Comparison of ENCODE assay signal across 8 mouse cellular contexts in the genomic region with DNA sequence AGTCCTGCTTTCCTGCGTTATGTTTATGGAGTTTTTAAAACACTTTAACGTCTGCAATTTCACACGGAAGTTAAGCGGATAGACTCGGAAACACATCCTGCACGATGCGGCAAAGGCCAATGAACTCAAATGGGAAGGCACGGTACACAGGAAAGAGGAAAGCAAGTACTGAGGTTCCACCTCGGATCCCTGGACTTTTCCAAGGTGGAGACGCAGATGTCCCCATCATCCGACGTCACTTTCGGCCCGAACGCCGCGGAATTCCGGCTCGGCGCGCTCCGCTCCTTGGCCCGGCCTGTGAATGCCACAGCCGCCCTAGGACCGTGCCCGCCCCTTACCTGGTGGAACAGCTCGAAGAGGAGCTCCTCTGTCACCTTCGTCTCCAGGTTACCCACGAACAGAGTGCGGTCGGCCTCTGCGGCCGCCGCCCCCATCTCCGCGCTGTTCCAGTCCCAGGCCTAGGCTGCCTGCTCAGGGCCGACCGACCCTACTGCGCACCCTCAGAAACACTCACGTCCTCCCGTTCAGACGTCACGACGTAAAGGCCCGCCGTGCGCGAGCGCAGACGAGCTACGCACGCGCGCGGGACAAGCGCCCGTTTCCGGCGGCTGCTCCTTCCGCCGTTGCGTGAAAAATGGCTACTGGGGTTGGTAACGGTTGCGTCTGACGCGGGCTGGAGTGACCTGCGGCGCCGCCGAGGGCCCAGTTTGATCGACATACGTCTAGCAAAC. TPM values are rescaled to one million over a fixed set of nuclear protein-coding genes. Genes with fewer than 3 reads are reported as not detected.
DNase-seq lines count a peak whose midpoint lies in the region; ATAC-seq and TF ChIP-seq lines count a peak whose summit lies in the region.

A gene (minus strand): TSS at position 483 of the 731 bp plus-strand sequence.
A gene (plus strand): TSS at position 626 of the 731 bp plus-strand sequence.

- WGBS in forebrain, embryonic 13.5 days, result under 1% methylated on average over 72 of the region's 72 CpGs
- under 1% methylated on average over 72 of the region's 72 CpGs for WGBS in large intestine, adult 2 months
- WGBS in liver, postnatal 0 days (ENCODE audit: insufficient replicate concordance), result under 1% methylated on average over 71 of the region's 72 CpGs
- WGBS in neural tube, embryonic 14.5 days, result under 1% methylated on average over 72 of the region's 72 CpGs

- no peaks in the 10 kb centered on the region for H3K9me3 ChIP-seq in E14TG2a.4 (ENCODE audit: low read length)
- H3K9me3 ChIP-seq in forebrain, embryonic 13.5 days (replicated peaks), result no peaks in the 10 kb centered on the region
- no peaks in the 10 kb centered on the region for H3K9me3 ChIP-seq in liver, postnatal 0 days (ENCODE audit: low read length)
- H3K9me3 ChIP-seq in neural tube, embryonic 14.5 days (ENCODE audit: control insufficient read depth, low read length), result no peaks in the 10 kb centered on the region

- peak within 1 kb of the TSS; percentile 92 for H3K27ac ChIP-seq in forebrain, embryonic 13.5 days
- H3K27ac ChIP-seq in liver, postnatal 0 days (ENCODE audit: low read depth), result peak within 1 kb of the TSS; percentile 92
- H3K27ac ChIP-seq in neural tube, embryonic 14.5 days (ENCODE audit: low read depth, low read length), result peak within 1 kb of the TSS; percentile 96

- TF ChIP-seq CTCF in E14TG2a.4 (conservative IDR thresholded peaks at IDR 0.05; ENCODE audit: low read length), result no peak
- TF ChIP-seq CTCF in liver, postnatal 0 days (IDR thresholded peaks at IDR 0.05; ENCODE audit: low read depth), result no peak

- peaks cover 44% of the 10 kb centered on the region for H3K36me3 ChIP-seq in E14TG2a.4 (ENCODE audit: insufficient read depth, low read length)
- H3K36me3 ChIP-seq in forebrain, embryonic 13.5 days (ENCODE audit: poor library complexity, severe bottlenecking), result peaks cover 29% of the 10 kb centered on the region
- H3K36me3 ChIP-seq in liver, postnatal 0 days (replicated peaks; ENCODE audit: insufficient read depth, low read length), result peaks cover 36% of the 10 kb centered on the region
- peaks cover 16% of the 10 kb centered on the region for H3K36me3 ChIP-seq in neural tube, embryonic 14.5 days (ENCODE audit: control insufficient read depth, insufficient read depth, low read length)

- intact Hi-C loops in heart, postnatal 10 days (cut with DNase I), result loop anchor here (2.0 to 10.0 kb wide), 2 partner anchors 14 to 490 kb away; a partner anchor contains a TSS

- peaks cover 17% of the 10 kb centered on the region for H3K4me1 ChIP-seq in E14TG2a.4 (replicated peaks; ENCODE audit: low read depth, low read length)
- peaks cover 22% of the 10 kb centered on the region for H3K4me1 ChIP-seq in forebrain, embryonic 13.5 days
- peaks cover 22% of the 10 kb centered on the region for H3K4me1 ChIP-seq in liver, postnatal 0 days (ENCODE audit: insufficient read depth)
- peaks cover 16% of the 10 kb centered on the region for H3K4me1 ChIP-seq in neural tube, embryonic 14.5 days (ENCODE audit: control insufficient read depth, insufficient read depth, low read length)

- no peaks in the 10 kb centered on the region for H3K27me3 ChIP-seq in E14TG2a.4 (ENCODE audit: insufficient read depth, low read length)
- H3K27me3 ChIP-seq in forebrain, embryonic 13.5 days, result no peaks in the 10 kb centered on the region
- no peaks in the 10 kb centered on the region for H3K27me3 ChIP-seq in liver, postnatal 0 days (ENCODE audit: insufficient read depth, low read length)
- no peaks in the 10 kb centered on the region for H3K27me3 ChIP-seq in neural tube, embryonic 14.5 days (ENCODE audit: control insufficient read depth, insufficient read depth, low read length)

- peak within 1 kb of the TSS; percentile 87 for H3K4me2 ChIP-seq in forebrain, embryonic 13.5 days
- peak within 1 kb of the TSS; percentile 84 for H3K4me2 ChIP-seq in liver, postnatal 0 days (ENCODE audit: low read depth, low read length)
- H3K4me2 ChIP-seq in neural tube, embryonic 14.5 days (ENCODE audit: low read depth, low read length), result peak within 1 kb of the TSS; percentile 69

- peak within 1 kb of the TSS; percentile 91 for H3K9ac ChIP-seq in forebrain, embryonic 13.5 days
- H3K9ac ChIP-seq in liver, postnatal 0 days (replicated peaks), result peak within 1 kb of the TSS; percentile 81
- peak within 1 kb of the TSS; percentile 82 for H3K9ac ChIP-seq in neural tube, embryonic 14.5 days (replicated peaks; ENCODE audit: low read depth, low read length)

- peak; percentile 97 for DNase-seq in heart, postnatal 10 days
- DNase-seq in large intestine, adult 2 months (ENCODE audit: low read depth, low spot score), result peak; percentile 80
- DNase-seq in liver, postnatal 0 days, result peak; percentile 94
- DNase-seq in testis, postnatal 14 days (ENCODE audit: low spot score), result peak; percentile 97

- ATAC-seq in cerebellum, adult (ENCODE audit: insufficient number of reproducible peaks, low FRiP score, low TSS enrichment), result peak; percentile 98
- ATAC-seq in forebrain, embryonic 13.5 days, result peak; percentile 100
- ATAC-seq in liver, postnatal 0 days, result peak; percentile 100
- ATAC-seq in neural tube, embryonic 14.5 days (ENCODE audit: low read depth), result peak; percentile 100

- H3K4me3 ChIP-seq in E14TG2a.4 (replicated peaks; ENCODE audit: low read length), result peak within 1 kb of the TSS; percentile 90
- H3K4me3 ChIP-seq in forebrain, embryonic 13.5 days, result peak within 1 kb of the TSS; percentile 81
- peak within 1 kb of the TSS; percentile 77 for H3K4me3 ChIP-seq in liver, postnatal 0 days (ENCODE audit: low read depth, low read length)
- H3K4me3 ChIP-seq in neural tube, embryonic 14.5 days (ENCODE audit: low read depth, low read length), result peak within 1 kb of the TSS; percentile 72

- no peak for TF ChIP-seq EP300 in liver, postnatal 0 days (IDR thresholded peaks at IDR 0.05; ENCODE audit: low read depth)

RNA-seq across cellular contexts. Expression of the first gene that starts in this region (rescaled TPM):
- polyA plus RNA-seq in forebrain, embryonic 13.5 days (2015; fragmentation: Nextera tagmentation; extraction: Ambion mirVana), result 122 TPM in 2 replicates
- 10 to 100 TPM; 30.6 to 34.9 TPM for total RNA-seq in heart, postnatal 10 days (2021)
- 21.9 and 24.4 TPM in 2 replicates for polyA plus RNA-seq in large intestine, adult 2 months (2012; rRNA removed)
- polyA plus RNA-seq in liver, postnatal 0 days (2015; fragmentation: Nextera tagmentation; extraction: Ambion mirVana), result 52.1 and 54.0 TPM in 2 replicates
- polyA plus RNA-seq in neural tube, embryonic 14.5 days (2014; fragmentation: Nextera tagmentation; extraction: Ambion mirVana), result 90.5 and 104 TPM in 2 replicates

RNA-seq across cellular contexts. Expression of the second gene that starts in this region (rescaled TPM):
- 35.1 and 41.5 TPM in 2 replicates for polyA plus RNA-seq in forebrain, embryonic 13.5 days (2015; fragmentation: Nextera tagmentation; extraction: Ambion mirVana)
- total RNA-seq in heart, postnatal 10 days (2021), result 10 to 100 TPM; 26.4 TPM
- 36.6 and 37.8 TPM in 2 replicates for polyA plus RNA-seq in large intestine, adult 2 months (2012; rRNA removed)
- polyA plus RNA-seq in liver, postnatal 0 days (2015; fragmentation: Nextera tagmentation; extraction: Ambion mirVana), result 62.8 and 64.2 TPM in 2 replicates
- 26.5 TPM in 2 replicates for polyA plus RNA-seq in neural tube, embryonic 14.5 days (2014; fragmentation: Nextera tagmentation; extraction: Ambion mirVana)

Comparison
In these comparisons a context has a peak if more than half of its experiments do, and no peak if none do; other contexts are left out.
1. Peak in every context shown above with its lines: DNase-seq, ATAC-seq, H3K4me3 ChIP-seq and H3K27ac ChIP-seq.